20 mouse cellular contexts compared by ENCODE assay signal in the genomic region with DNA sequence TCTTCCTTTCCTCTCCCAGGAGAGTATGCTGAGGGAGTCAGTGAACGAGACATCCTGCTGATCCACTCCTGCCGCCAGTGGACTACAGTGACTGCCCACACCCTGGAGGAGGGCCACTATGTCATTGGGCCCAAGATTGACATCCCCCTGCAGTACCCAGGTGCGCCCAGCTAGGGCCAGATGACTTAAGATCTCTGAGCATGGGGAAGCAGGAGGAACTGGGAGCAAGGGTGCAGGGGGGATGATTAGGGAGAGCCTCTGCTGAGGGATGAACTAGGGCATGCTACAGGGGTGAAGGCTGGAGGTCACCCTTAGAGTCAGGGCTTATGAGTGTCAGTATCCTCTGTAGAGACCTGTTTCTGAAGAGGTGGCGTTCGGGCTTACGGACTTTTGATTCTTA. TPM values are rescaled to one million over a fixed set of nuclear protein-coding genes. Genes with fewer than 3 reads are reported as not detected.
DNase-seq lines count a peak whose midpoint lies in the region; ATAC-seq lines count a peak whose summit lies in the region.
"Had no signal": no experiment of that assay in that cellular context is flagged by ENCODE, and none has a peak within 500 bp of the region (broad histone marks: within the 10 kb centered on the region; RNA-seq: fewer than 3 reads in every experiment).

No protein-coding gene starts in this region.

- no peaks in the 10 kb centered on the region for H3K36me3 ChIP-seq in intestine, embryonic 14.5 days (ENCODE audit: control insufficient read depth, insufficient read depth, low read length)
- H3K36me3 ChIP-seq in intestine, embryonic 16.5 days (ENCODE audit: control insufficient read depth, insufficient read depth, low read length): no peaks in the 10 kb centered on the region
- peaks cover 17% of the 10 kb centered on the region for H3K36me3 ChIP-seq in forebrain, embryonic 12.5 days (replicated peaks)
- H3K36me3 ChIP-seq in hindbrain, embryonic 13.5 days: peaks cover 6% of the 10 kb centered on the region; the same call in 1 of the 2 replicates
- H3K36me3 ChIP-seq in midbrain, embryonic 16.5 days (ENCODE audit: control insufficient read depth, insufficient read depth, low read length): no peaks in the 10 kb centered on the region
- H3K36me3 ChIP-seq: embryonic facial prominence, embryonic 12.5 days; heart, embryonic 13.5 days; liver, embryonic 15.5 days had no signal

- peak; percentile 50 for DNase-seq in intestine, embryonic 14.5 days (ENCODE audit: low spot score)
- DNase-seq in cerebellum, adult 8-10 months: no peak
- DNase-seq: adrenal gland, adult 8-10 months; B cell, adult 2 months; cerebellum, adult 9-11 months; gastrocnemius, postnatal 25 days; kidney, postnatal 10 days; layer of hippocampus, adult 9-11 months; thymus, postnatal 14 days had no signal

- peaks cover 29% of the 10 kb centered on the region for H3K4me1 ChIP-seq in intestine, embryonic 14.5 days (replicated peaks; ENCODE audit: control insufficient read depth, insufficient read depth, low read length)
- peaks cover 31% of the 10 kb centered on the region for H3K4me1 ChIP-seq in intestine, embryonic 16.5 days (ENCODE audit: control insufficient read depth, insufficient read depth, low read length)
- peaks cover 69% of the 10 kb centered on the region for H3K4me1 ChIP-seq in forebrain, embryonic 12.5 days
- peaks cover 74% of the 10 kb centered on the region for H3K4me1 ChIP-seq in hindbrain, embryonic 13.5 days (replicated peaks)
- peaks cover 45% of the 10 kb centered on the region for H3K4me1 ChIP-seq in midbrain, embryonic 16.5 days (ENCODE audit: control insufficient read depth, insufficient read depth, low read length)

- H3K9ac ChIP-seq in intestine, embryonic 14.5 days (ENCODE audit: low read length): no peak overlapping the region
- H3K9ac ChIP-seq in intestine, embryonic 16.5 days (ENCODE audit: low read depth, low read length): no peak overlapping the region
- peak overlapping the region; percentile 43; the same call in 1 of the 2 replicates for H3K9ac ChIP-seq in forebrain, embryonic 12.5 days
- peak overlapping the region; percentile 88 for H3K9ac ChIP-seq in hindbrain, embryonic 13.5 days
- H3K9ac ChIP-seq in midbrain, embryonic 16.5 days (ENCODE audit: low read depth, low read length): no peak overlapping the region
- H3K9ac ChIP-seq: embryonic facial prominence, embryonic 12.5 days; heart, embryonic 13.5 days; liver, embryonic 15.5 days had no signal

- no peak overlapping the region for H3K4me2 ChIP-seq in intestine, embryonic 14.5 days (ENCODE audit: low read length)
- no peak overlapping the region for H3K4me2 ChIP-seq in intestine, embryonic 16.5 days (ENCODE audit: low read depth, low read length)
- H3K4me2 ChIP-seq in forebrain, embryonic 12.5 days: peak overlapping the region; percentile 95
- peak overlapping the region; percentile 96 for H3K4me2 ChIP-seq in hindbrain, embryonic 13.5 days
- H3K4me2 ChIP-seq in midbrain, embryonic 16.5 days (ENCODE audit: low read length): peak overlapping the region; percentile 99
- H3K4me2 ChIP-seq: embryonic facial prominence, embryonic 12.5 days; heart, embryonic 13.5 days; liver, embryonic 15.5 days had no signal

- H3K27me3 ChIP-seq in intestine, embryonic 14.5 days (replicated peaks; ENCODE audit: control insufficient read depth, insufficient read depth, low read length): peaks cover 57% of the 10 kb centered on the region
- peaks cover 31% of the 10 kb centered on the region for H3K27me3 ChIP-seq in intestine, embryonic 16.5 days (replicated peaks; ENCODE audit: control insufficient read depth, insufficient read depth, low read length)
- peaks cover 19% of the 10 kb centered on the region for H3K27me3 ChIP-seq in forebrain, embryonic 12.5 days
- H3K27me3 ChIP-seq in hindbrain, embryonic 13.5 days: peaks cover 24% of the 10 kb centered on the region
- no peaks in the 10 kb centered on the region; the same call in 1 of the 2 replicates for H3K27me3 ChIP-seq in midbrain, embryonic 16.5 days (ENCODE audit: control insufficient read depth, insufficient read depth, low read depth, low read length)

- H3K4me3 ChIP-seq in intestine, embryonic 14.5 days (ENCODE audit: low read depth, low read length): no peak overlapping the region
- no peak overlapping the region for H3K4me3 ChIP-seq in intestine, embryonic 16.5 days (ENCODE audit: low read length)
- no peak overlapping the region for H3K4me3 ChIP-seq in forebrain, embryonic 12.5 days (replicated peaks)
- H3K4me3 ChIP-seq in hindbrain, embryonic 13.5 days: peak overlapping the region; percentile 77; the same call in 1 of the 2 replicates
- H3K4me3 ChIP-seq in midbrain, embryonic 16.5 days (ENCODE audit: low read depth, low read length): no peak overlapping the region
- H3K4me3 ChIP-seq: embryonic facial prominence, embryonic 12.5 days; heart, embryonic 13.5 days; liver, embryonic 15.5 days had no signal

- no peaks in the 10 kb centered on the region for H3K9me3 ChIP-seq in intestine, embryonic 14.5 days (ENCODE audit: control insufficient read depth, low read length)
- no peaks in the 10 kb centered on the region for H3K9me3 ChIP-seq in intestine, embryonic 16.5 days (ENCODE audit: control insufficient read depth, low read length)
- H3K9me3 ChIP-seq in forebrain, embryonic 12.5 days: no peaks in the 10 kb centered on the region
- H3K9me3 ChIP-seq in hindbrain, embryonic 13.5 days: no peaks in the 10 kb centered on the region
- H3K9me3 ChIP-seq in midbrain, embryonic 16.5 days (replicated peaks; ENCODE audit: control insufficient read depth, low read length, poor library complexity, severe bottlenecking): no peaks in the 10 kb centered on the region
- H3K9me3 ChIP-seq: embryonic facial prominence, embryonic 12.5 days; heart, embryonic 13.5 days; liver, embryonic 15.5 days had no signal

- WGBS in intestine, embryonic 14.5 days: 84% methylated on average over 6 of the region's 6 CpGs
- WGBS in intestine, embryonic 16.5 days: 83% methylated on average over 6 of the region's 6 CpGs
- 73% methylated on average over 6 of the region's 6 CpGs for WGBS in forebrain, embryonic 12.5 days
- 51% methylated on average over 6 of the region's 6 CpGs for WGBS in hindbrain, embryonic 13.5 days
- WGBS in midbrain, embryonic 16.5 days: 64% methylated on average over 6 of the region's 6 CpGs

- H3K27ac ChIP-seq in intestine, embryonic 14.5 days (ENCODE audit: low read depth): no peak overlapping the region
- H3K27ac ChIP-seq in intestine, embryonic 16.5 days (ENCODE audit: low read length): no peak overlapping the region
- H3K27ac ChIP-seq in forebrain, embryonic 12.5 days: peak overlapping the region; percentile 89; the same call in 1 of the 2 replicates
- H3K27ac ChIP-seq in hindbrain, embryonic 13.5 days: peak overlapping the region; percentile 91
- peak overlapping the region; percentile 51 for H3K27ac ChIP-seq in midbrain, embryonic 16.5 days (ENCODE audit: low read length)
- H3K27ac ChIP-seq: embryonic facial prominence, embryonic 12.5 days; heart, embryonic 13.5 days; liver, embryonic 15.5 days had no signal

- no peak for ATAC-seq in intestine, embryonic 14.5 days (replicated peaks; ENCODE audit: low FRiP score, low TSS enrichment, low read depth)
- no peak for ATAC-seq in intestine, embryonic 16.5 days
- no peak for ATAC-seq in forebrain, embryonic 12.5 days (ENCODE audit: low FRiP score)
- ATAC-seq in hindbrain, embryonic 13.5 days (ENCODE audit: low FRiP score): no peak
- ATAC-seq in midbrain, embryonic 16.5 days: no peak
- ATAC-seq in inflammation-experienced regulatory T-cells, adult 6 months: no peak

RNA-seq across cellular contexts. Expression of a gene that starts 2.3 kb away (rescaled TPM):
- not detected in 2 replicates for polyA plus RNA-seq in intestine, embryonic 14.5 days (2014; fragmentation: Nextera tagmentation; extraction: Ambion mirVana)
- not detected in 2 replicates for polyA plus RNA-seq in intestine, embryonic 16.5 days (2015; fragmentation: Nextera tagmentation; extraction: Ambion mirVana)
- 8.0 and 8.3 TPM in 2 replicates for polyA plus RNA-seq in forebrain, embryonic 12.5 days (2016; fragmentation: Nextera tagmentation; extraction: Ambion mirVana)
- polyA plus RNA-seq in hindbrain, embryonic 13.5 days (2015; fragmentation: Nextera tagmentation; extraction: Ambion mirVana): 6.4 and 7.2 TPM in 2 replicates
- 2.6 and 3.7 TPM in 2 replicates for polyA plus RNA-seq in midbrain, embryonic 16.5 days (2015; fragmentation: Nextera tagmentation; extraction: Ambion mirVana)
- not detected for polyA plus RNA-seq in inflammation-experienced regulatory T-cells, adult 6 months (2017; shearing (Covaris generic))
- polyA plus RNA-seq: heart, embryonic 13.5 days; limb, embryonic 11.5 days; liver, embryonic 15.5 days; small intestine, adult 2 months; stomach, embryonic 14.5 days had no signal

RNA-seq across cellular contexts. Expression of a gene that starts 3.3 kb away (rescaled TPM):
- 0.60 and 0.79 TPM in 2 replicates for polyA plus RNA-seq in intestine, embryonic 14.5 days (2014; fragmentation: Nextera tagmentation; extraction: Ambion mirVana)
- polyA plus RNA-seq in intestine, embryonic 16.5 days (2015; fragmentation: Nextera tagmentation; extraction: Ambion mirVana): 0.40 and 0.56 TPM in 2 replicates
- 22.5 and 24.7 TPM in 2 replicates for polyA plus RNA-seq in forebrain, embryonic 12.5 days (2016; fragmentation: Nextera tagmentation; extraction: Ambion mirVana)
- polyA plus RNA-seq in hindbrain, embryonic 13.5 days (2015; fragmentation: Nextera tagmentation; extraction: Ambion mirVana): 14.0 and 15.0 TPM in 2 replicates
- 6.9 and 8.1 TPM in 2 replicates for polyA plus RNA-seq in midbrain, embryonic 16.5 days (2015; fragmentation: Nextera tagmentation; extraction: Ambion mirVana)
- not detected for polyA plus RNA-seq in inflammation-experienced regulatory T-cells, adult 6 months (2017; shearing (Covaris generic))

RNA-seq across cellular contexts. Expression of a gene that starts 34.8 kb away (rescaled TPM):
- 286 and 317 TPM in 2 replicates for polyA plus RNA-seq in intestine, embryonic 14.5 days (2014; fragmentation: Nextera tagmentation; extraction: Ambion mirVana)
- 224 and 260 TPM in 2 replicates for polyA plus RNA-seq in intestine, embryonic 16.5 days (2015; fragmentation: Nextera tagmentation; extraction: Ambion mirVana)
- 237 and 241 TPM in 2 replicates for polyA plus RNA-seq in forebrain, embryonic 12.5 days (2016; fragmentation: Nextera tagmentation; extraction: Ambion mirVana)
- polyA plus RNA-seq in hindbrain, embryonic 13.5 days (2015; fragmentation: Nextera tagmentation; extraction: Ambion mirVana): 67.9 and 68.8 TPM in 2 replicates
- polyA plus RNA-seq in midbrain, embryonic 16.5 days (2015; fragmentation: Nextera tagmentation; extraction: Ambion mirVana): 33.3 and 38.7 TPM in 2 replicates
- 100 to 1,000 TPM in 1 of 3 experiments, 10 to 100 TPM in 2; 65.9 to 350 (median 91.1) TPM for polyA plus RNA-seq in inflammation-experienced regulatory T-cells, adult 6 months (2017; shearing (Covaris generic))

RNA-seq across cellular contexts. Expression of a gene that starts 46.7 kb away (rescaled TPM):
- polyA plus RNA-seq in intestine, embryonic 14.5 days (2014; fragmentation: Nextera tagmentation; extraction: Ambion mirVana): 125 and 133 TPM in 2 replicates
- 232 and 255 TPM in 2 replicates for polyA plus RNA-seq in intestine, embryonic 16.5 days (2015; fragmentation: Nextera tagmentation; extraction: Ambion mirVana)
- 86.8 and 94.8 TPM in 2 replicates for polyA plus RNA-seq in forebrain, embryonic 12.5 days (2016; fragmentation: Nextera tagmentation; extraction: Ambion mirVana)
- polyA plus RNA-seq in hindbrain, embryonic 13.5 days (2015; fragmentation: Nextera tagmentation; extraction: Ambion mirVana): 76.1 and 84.3 TPM in 2 replicates
- 61.6 and 62.3 TPM in 2 replicates for polyA plus RNA-seq in midbrain, embryonic 16.5 days (2015; fragmentation: Nextera tagmentation; extraction: Ambion mirVana)
- polyA plus RNA-seq in inflammation-experienced regulatory T-cells, adult 6 months (2017; shearing (Covaris generic)): 10 to 100 TPM; 79.2 to 82.8 (median 79.2) TPM

RNA-seq across cellular contexts. Expression of a gene that starts 46.8 kb away (rescaled TPM):
- 166 and 169 TPM in 2 replicates for polyA plus RNA-seq in intestine, embryonic 14.5 days (2014; fragmentation: Nextera tagmentation; extraction: Ambion mirVana)
- polyA plus RNA-seq in intestine, embryonic 16.5 days (2015; fragmentation: Nextera tagmentation; extraction: Ambion mirVana): 340 and 367 TPM in 2 replicates
- polyA plus RNA-seq in forebrain, embryonic 12.5 days (2016; fragmentation: Nextera tagmentation; extraction: Ambion mirVana): 84.0 and 88.9 TPM in 2 replicates
- polyA plus RNA-seq in hindbrain, embryonic 13.5 days (2015; fragmentation: Nextera tagmentation; extraction: Ambion mirVana): 65.0 and 70.7 TPM in 2 replicates
- polyA plus RNA-seq in midbrain, embryonic 16.5 days (2015; fragmentation: Nextera tagmentation; extraction: Ambion mirVana): 52.1 and 53.6 TPM in 2 replicates
- polyA plus RNA-seq in inflammation-experienced regulatory T-cells, adult 6 months (2017; shearing (Covaris generic)): 100 to 1,000 TPM; 114 to 157 (median 125) TPM

Comparison
In these comparisons a context has a peak if more than half of its experiments do, and no peak if none do; other contexts are left out.
1. H3K27ac ChIP-seq: peak in forebrain, embryonic 12.5 days (single experiment), hindbrain, embryonic 13.5 days (single experiment) and midbrain, embryonic 16.5 days (single experiment); none in intestine, embryonic 14.5 days (single experiment) and intestine, embryonic 16.5 days (single experiment).
2. H3K4me2 ChIP-seq: peak in forebrain, embryonic 12.5 days (single experiment), hindbrain, embryonic 13.5 days (single experiment) and midbrain, embryonic 16.5 days (single experiment); none in intestine, embryonic 14.5 days (single experiment) and intestine, embryonic 16.5 days (single experiment).
3. H3K9ac ChIP-seq: peak in forebrain, embryonic 12.5 days (single experiment) and hindbrain, embryonic 13.5 days (single experiment); none in intestine, embryonic 14.5 days (single experiment), intestine, embryonic 16.5 days (single experiment) and midbrain, embryonic 16.5 days (single experiment).